Mouse (Mus musculus) bone marrow, adult 2 months (tissue): Measurements from ENCODE around the gene Adora3.

Experiments
- CTCF ChIP-seq: fragments of 200-500 bp; IDR thresholded peaks from 2 replicates; pipeline ENCODE4 v1.5.1; 2011; ENCODE audit warnings: low read length, control low read depth; ENCODE audit not compliant: control insufficient read depth, insufficient read depth
- POLR2A ChIP-seq: fragments of 200-500 bp; IDR thresholded peaks from 2 replicates; pipeline ENCODE4 v1.6.1; 2011; ENCODE audit warnings: low read depth, mild to moderate bottlenecking, control low read depth, low read length, borderline replicate concordance; ENCODE audit not compliant: control insufficient read depth

DNA sequence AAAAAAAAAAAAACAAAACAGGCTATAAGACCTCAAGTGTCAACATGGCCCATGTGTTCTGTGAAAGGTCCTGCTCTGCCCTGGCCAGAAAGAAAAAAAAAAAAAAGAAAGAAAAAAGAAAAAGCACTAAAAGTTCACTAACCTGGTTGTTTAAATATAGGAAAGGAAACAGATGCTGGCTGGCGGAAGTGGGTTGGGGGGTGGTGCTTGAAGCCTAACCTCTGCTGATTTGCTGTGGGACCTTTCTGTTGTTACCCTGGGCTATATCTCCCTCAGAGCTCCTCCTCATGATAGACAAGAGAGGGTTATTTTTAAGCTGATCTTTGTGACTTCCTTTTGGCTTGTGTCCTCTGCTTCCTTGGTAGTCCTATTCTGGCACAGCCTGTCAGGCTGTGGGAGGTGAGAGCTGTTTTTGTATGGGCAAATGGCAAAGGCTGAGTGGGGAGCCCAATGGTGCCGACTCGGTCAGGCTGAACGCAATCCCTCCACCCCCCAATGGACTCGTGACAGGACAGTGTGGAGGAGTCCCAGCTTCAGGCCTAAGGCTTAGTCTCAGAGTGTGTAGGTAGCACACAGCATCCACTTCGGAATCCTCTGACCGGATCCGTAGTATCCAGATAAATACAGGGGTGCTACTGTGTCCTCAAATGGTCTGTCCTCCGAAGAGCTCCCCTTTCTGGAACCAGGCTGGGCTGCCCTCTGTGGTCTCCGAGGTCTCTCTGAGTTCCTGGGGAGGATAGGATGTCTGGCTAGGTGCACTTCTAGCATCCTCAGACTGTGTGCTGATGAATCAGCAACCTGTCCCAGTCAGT, 21.3 kb downstream of the Adora3 start:
- TF ChIP-seq CTCF (no peak), POLR2A (0 out of 2 replicates have a peak, but pooled peaks have one; percentile 24)
